Mouse (Mus musculus): ENCODE data around the gene Kdelc2.

DNA sequence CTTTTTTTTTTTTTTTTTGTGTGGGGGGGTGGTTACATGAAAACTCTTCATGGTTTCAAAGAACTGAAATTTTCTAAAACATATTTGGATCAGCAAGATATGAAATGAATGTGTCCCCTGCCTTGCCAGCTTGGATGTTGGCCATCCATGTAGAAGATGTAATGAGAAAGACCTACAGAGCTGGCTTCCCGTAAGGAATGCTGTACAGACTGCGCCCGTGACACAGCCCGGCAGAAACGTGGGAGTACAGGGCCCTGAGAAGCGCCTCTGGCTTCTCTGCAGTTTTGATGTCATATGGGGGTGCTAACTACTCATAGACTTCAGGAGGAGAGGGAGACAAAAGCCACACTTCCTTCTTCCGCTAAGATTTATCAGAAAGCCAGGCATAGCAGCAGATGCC is 44.2 kb upstream of the Kdelc2 start:
- TF ChIP-seq CTCF (IDR thresholded peaks at IDR 0.05; ENCODE audit: low read depth, low read length) (no peak), POLR2A (IDR thresholded peaks at IDR 0.05; ENCODE audit: borderline replicate concordance, low read depth, low read length) (no peak)
